Mouse (Mus musculus): ENCODE data around the gene Kif24.

- no peak for TF ChIP-seq CTCF (IDR thresholded peaks at IDR 0.05; ENCODE audit: borderline replicate concordance, insufficient read depth, low read depth, low read length)
- TF ChIP-seq POLR2A (IDR thresholded peaks at IDR 0.05; ENCODE audit: borderline replicate concordance, insufficient read depth, low read length): no peak
These were observed 76.1 kb downstream of the Kif24 start for GRCm38 (mm10) chr4:41388616-41389015.
